ENCODE assay signal across 26 mouse cellular contexts in the genomic region with DNA sequence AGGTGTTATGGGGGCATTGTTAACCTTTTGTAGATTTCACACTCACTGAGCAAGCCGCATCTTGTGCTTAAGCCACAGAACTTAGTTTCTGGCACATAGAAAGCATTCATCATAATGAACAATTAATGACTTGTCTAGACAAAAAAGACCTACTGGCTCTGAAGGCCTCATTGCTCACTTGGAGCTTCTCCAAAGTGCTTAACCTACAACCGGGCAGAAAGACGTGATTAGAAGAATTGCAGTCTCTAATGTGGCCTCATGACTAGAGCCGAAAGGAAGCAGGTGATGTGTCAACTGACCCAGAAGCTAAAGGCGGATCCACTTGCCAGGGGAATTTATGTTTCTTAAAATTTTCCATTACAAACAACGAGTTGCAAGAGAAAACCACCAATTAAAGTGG.
A peak's percentile ranks its signal among the peaks of the same experiment; 100 is the strongest.
DNase-seq lines count a peak whose midpoint lies in the region; ATAC-seq and TF ChIP-seq lines count a peak whose summit lies in the region.
"Had no signal": no experiment of that assay in that cellular context is flagged by ENCODE, and none has a peak within 500 bp of the region (broad histone marks: within the 10 kb centered on the region; RNA-seq: fewer than 3 reads in every experiment).

No protein-coding gene starts in this region.

- no peak overlapping the region for H3K27ac ChIP-seq in hindbrain, postnatal 0 days
- no peak overlapping the region for H3K27ac ChIP-seq in hindbrain, embryonic 12.5 days
- H3K27ac ChIP-seq in stomach, postnatal 0 days (replicated peaks) = no peak overlapping the region
- H3K27ac ChIP-seq: embryonic facial prominence, embryonic 15.5 days; heart, adult 2 months; heart, embryonic 13.5 days; hindbrain, embryonic 15.5 days; liver, embryonic 15.5 days; stomach, embryonic 15.5 days had no signal

- H3K36me3 ChIP-seq in hindbrain, postnatal 0 days (ENCODE audit: insufficient read depth, low read length) = no peaks in the 10 kb centered on the region
- no peaks in the 10 kb centered on the region for H3K36me3 ChIP-seq in hindbrain, embryonic 12.5 days
- H3K36me3 ChIP-seq in stomach, postnatal 0 days (ENCODE audit: control insufficient read depth, insufficient read depth, low read length) = no peaks in the 10 kb centered on the region
- H3K36me3 ChIP-seq: embryonic facial prominence, embryonic 15.5 days; heart, embryonic 13.5 days; hindbrain, embryonic 15.5 days; liver, embryonic 15.5 days; stomach, embryonic 15.5 days had no signal

- H3K9me3 ChIP-seq in hindbrain, postnatal 0 days (ENCODE audit: low read length) = no peaks in the 10 kb centered on the region
- no peaks in the 10 kb centered on the region for H3K9me3 ChIP-seq in hindbrain, embryonic 12.5 days (replicated peaks)
- no peaks in the 10 kb centered on the region for H3K9me3 ChIP-seq in stomach, postnatal 0 days (ENCODE audit: control insufficient read depth, low read length)
- H3K9me3 ChIP-seq: embryonic facial prominence, embryonic 15.5 days; heart, embryonic 13.5 days; hindbrain, embryonic 15.5 days; liver, embryonic 15.5 days; stomach, embryonic 15.5 days had no signal

- no peak for ATAC-seq in hindbrain, postnatal 0 days
- ATAC-seq in hindbrain, embryonic 12.5 days (ENCODE audit: low FRiP score) = no peak
- peak; percentile 32; the same call in 1 of the 2 replicates for ATAC-seq in stomach, postnatal 0 days (ENCODE audit: low FRiP score, low TSS enrichment)

- H3K4me2 ChIP-seq in hindbrain, postnatal 0 days (ENCODE audit: low read depth, low read length) = no peak overlapping the region
- H3K4me2 ChIP-seq in hindbrain, embryonic 12.5 days (replicated peaks) = no peak overlapping the region
- no peak overlapping the region for H3K4me2 ChIP-seq in stomach, postnatal 0 days (replicated peaks; ENCODE audit: low read depth)
- H3K4me2 ChIP-seq: embryonic facial prominence, embryonic 15.5 days; heart, embryonic 13.5 days; hindbrain, embryonic 15.5 days; liver, embryonic 15.5 days; lung, embryonic 14.5 days; stomach, embryonic 15.5 days had no signal

- peak; percentile 38 for TF ChIP-seq EP300 in stomach, postnatal 0 days (optimal IDR thresholded peaks at IDR 0.05)

- H3K27me3 ChIP-seq in hindbrain, postnatal 0 days (ENCODE audit: insufficient read depth, low read length) = no peaks in the 10 kb centered on the region
- H3K27me3 ChIP-seq in hindbrain, embryonic 12.5 days = no peaks in the 10 kb centered on the region
- no peaks in the 10 kb centered on the region for H3K27me3 ChIP-seq in stomach, postnatal 0 days (ENCODE audit: control insufficient read depth, insufficient read depth, low read length)
- H3K27me3 ChIP-seq: embryonic facial prominence, embryonic 15.5 days; heart, embryonic 13.5 days; hindbrain, embryonic 15.5 days; liver, embryonic 15.5 days; stomach, embryonic 15.5 days had no signal

- peak; percentile 33 for DNase-seq in hindbrain, postnatal 0 days (ENCODE audit: low spot score)
- peak; percentile 57 for DNase-seq in retina, postnatal 1 day
- no peak for DNase-seq in retina, embryonic 14.5 days (ENCODE audit: low spot score)
- peak; percentile 61 for DNase-seq in brain, embryonic 14.5 days (ENCODE audit: low read depth)
- no peak for DNase-seq in stomach, postnatal 0 days (ENCODE audit: low spot score)
- DNase-seq in adrenal gland, adult 2 months = no peak
- no peak for DNase-seq in layer of hippocampus, postnatal 36 days
- DNase-seq: adrenal gland, postnatal 14 days; B cell, adult 2 months; cerebellum, adult 18-20 months; cerebellum, postnatal 10 days; gastrocnemius, postnatal 25 days; heart, adult 2 months; heart, postnatal 10 days; kidney, adult 18-20 months; lung, embryonic 14.5 days; lung, postnatal 14 days; midbrain, embryonic 14.5 days; right cerebral cortex, postnatal 14 days; thymus, postnatal 14 days had no signal

- no peak overlapping the region for H3K9ac ChIP-seq in hindbrain, postnatal 0 days (replicated peaks; ENCODE audit: low read length)
- no peak overlapping the region for H3K9ac ChIP-seq in hindbrain, embryonic 12.5 days
- H3K9ac ChIP-seq in stomach, postnatal 0 days (ENCODE audit: low read length) = no peak overlapping the region
- H3K9ac ChIP-seq: embryonic facial prominence, embryonic 15.5 days; heart, embryonic 13.5 days; hindbrain, embryonic 15.5 days; liver, embryonic 15.5 days; lung, embryonic 14.5 days; stomach, embryonic 15.5 days had no signal

- WGBS in hindbrain, postnatal 0 days = 49% methylated on average over 6 of the region's 6 CpGs
- 82% methylated on average over 6 of the region's 6 CpGs for WGBS in hindbrain, embryonic 12.5 days
- 41% methylated on average over 6 of the region's 6 CpGs for WGBS in stomach, postnatal 0 days

- H3K4me1 ChIP-seq in hindbrain, postnatal 0 days (ENCODE audit: insufficient read depth, low read length) = no peaks in the 10 kb centered on the region
- H3K4me1 ChIP-seq in hindbrain, embryonic 12.5 days = no peaks in the 10 kb centered on the region
- no peaks in the 10 kb centered on the region for H3K4me1 ChIP-seq in stomach, postnatal 0 days (replicated peaks; ENCODE audit: control insufficient read depth, insufficient read depth)
- H3K4me1 ChIP-seq: embryonic facial prominence, embryonic 15.5 days; heart, embryonic 13.5 days; hindbrain, embryonic 15.5 days; liver, embryonic 15.5 days; stomach, embryonic 15.5 days had no signal

- no peak for TF ChIP-seq CTCF in hindbrain, postnatal 0 days (IDR thresholded peaks at IDR 0.05; ENCODE audit: low read depth)
- no peak for TF ChIP-seq CTCF in brain, embryonic 14.5 days (IDR thresholded peaks at IDR 0.05; ENCODE audit: borderline replicate concordance, extremely low read depth, insufficient read depth, insufficient read length)
- no peak for TF ChIP-seq CTCF in stomach, postnatal 0 days (IDR thresholded peaks at IDR 0.05; ENCODE audit: low read depth)

- H3K4me3 ChIP-seq in hindbrain, postnatal 0 days (ENCODE audit: low read length) = no peak overlapping the region
- no peak overlapping the region for H3K4me3 ChIP-seq in hindbrain, embryonic 12.5 days
- H3K4me3 ChIP-seq in stomach, postnatal 0 days (ENCODE audit: low read depth, low read length) = no peak overlapping the region
- H3K4me3 ChIP-seq: embryonic facial prominence, embryonic 15.5 days; heart, adult 2 months; heart, embryonic 13.5 days; hindbrain, embryonic 15.5 days; liver, embryonic 15.5 days; stomach, embryonic 15.5 days had no signal

- no peak for TF ChIP-seq POLR2A in brain, embryonic 14.5 days (IDR thresholded peaks at IDR 0.05; ENCODE audit: borderline replicate concordance, extremely low read depth, insufficient read depth, insufficient read length, poor library complexity, severe bottlenecking)

Comparison
In these comparisons a context has a peak if more than half of its experiments do, and no peak if none do; other contexts are left out.
1. DNase-seq: peak in hindbrain, postnatal 0 days (single experiment), retina, postnatal 1 day (single experiment) and brain, embryonic 14.5 days (single experiment); none in retina, embryonic 14.5 days (single experiment), stomach, postnatal 0 days (single experiment), adrenal gland, adult 2 months (single experiment) and layer of hippocampus, postnatal 36 days (0 of 2).